Mouse (Mus musculus) limb, embryonic 11.5 days (tissue): ENCODE results near the gene Cby1. TPM values are rescaled to one million over a fixed set of nuclear protein-coding genes. Genes with fewer than 3 reads are reported as not detected.

ENCODE experiments used
- ATAC-seq: fragments of 200-750 bp; cut with Nextera tagmentation; 2 replicates; pipeline ENCODE4 v1.8.0; 2017; ENCODE audit warnings: low read depth; ENCODE audit not compliant: insufficient number of reproducible peaks, low FRiP score, low TSS enrichment
- DNase-seq: peaks from one replicate; pipeline ENCODE4 v3.0.0-alpha.2; 2015; ENCODE audit warnings: low spot score
- H3K27ac ChIP-seq: fragments of 300-500 bp; sonication (generic); replicated peaks from 2 replicates; pipeline ENCODE4 v1.5.1; 2014; ENCODE audit warnings: low read depth, mild to moderate bottlenecking, low read length
- H3K27me3 ChIP-seq: fragments of 300-500 bp; sonication (generic); 2 replicates; pipeline ENCODE4 v1.6.1; 2014; ENCODE audit warnings: mild to moderate bottlenecking, low read length, mixed read lengths; ENCODE audit not compliant: control insufficient read depth, insufficient read depth
- H3K36me3 ChIP-seq: fragments of 300-500 bp; sonication (generic); 2 replicates; pipeline ENCODE4 v1.6.1; 2014; ENCODE audit warnings: mild to moderate bottlenecking, low read length, moderate library complexity, mixed read lengths; ENCODE audit not compliant: control insufficient read depth, insufficient read depth
- H3K4me1 ChIP-seq: fragments of 300-500 bp; sonication (generic); 2 replicates; pipeline ENCODE4 v1.6.1; 2014; ENCODE audit warnings: low read length, mixed read lengths; ENCODE audit not compliant: control insufficient read depth, insufficient read depth
- H3K4me2 ChIP-seq: fragments of 300-500 bp; sonication (generic); 2 replicates; pipeline ENCODE4 v1.6.1; 2014; ENCODE audit warnings: low read depth, mild to moderate bottlenecking, moderate library complexity; ENCODE audit not compliant: severe bottlenecking
- H3K4me3 ChIP-seq: fragments of 300-500 bp; sonication (generic); 2 replicates; pipeline ENCODE4 v1.5.1; 2014; ENCODE audit warnings: low read depth, low read length
- H3K9ac ChIP-seq: fragments of 300-500 bp; sonication (generic); 2 replicates; pipeline ENCODE4 v1.6.1; 2014; ENCODE audit warnings: mild to moderate bottlenecking, low read length
- H3K9me3 ChIP-seq: fragments of 300-500 bp; sonication (generic); 2 replicates; pipeline ENCODE4 v1.6.1; 2016; ENCODE audit warnings: low read length; ENCODE audit not compliant: control insufficient read depth
- WGBS: fragments of 180-500 bp; shearing (Covaris S2); extraction: QIAGEN DNeasy Blood & Tissue Kit; methylation state at CpG from one replicate; pipeline ENCODE4 v1.1.7; 2014; 5-methylcytosine and 5-hydroxymethylcytosine counted together
- polyA plus RNA-seq: library from polyadenylated mRNA; unstranded; fragments of >200 nt; fragmentation: Nextera tagmentation; extraction: Ambion mirVana; gene quantifications from 2 replicates; pipeline ENCODE4 v1.2.1, GENCODE M21; 2014

Cby1 gene
- polyA plus RNA-seq, 1 experiment from 2014 or later, result 64.1 TPM

DNA sequence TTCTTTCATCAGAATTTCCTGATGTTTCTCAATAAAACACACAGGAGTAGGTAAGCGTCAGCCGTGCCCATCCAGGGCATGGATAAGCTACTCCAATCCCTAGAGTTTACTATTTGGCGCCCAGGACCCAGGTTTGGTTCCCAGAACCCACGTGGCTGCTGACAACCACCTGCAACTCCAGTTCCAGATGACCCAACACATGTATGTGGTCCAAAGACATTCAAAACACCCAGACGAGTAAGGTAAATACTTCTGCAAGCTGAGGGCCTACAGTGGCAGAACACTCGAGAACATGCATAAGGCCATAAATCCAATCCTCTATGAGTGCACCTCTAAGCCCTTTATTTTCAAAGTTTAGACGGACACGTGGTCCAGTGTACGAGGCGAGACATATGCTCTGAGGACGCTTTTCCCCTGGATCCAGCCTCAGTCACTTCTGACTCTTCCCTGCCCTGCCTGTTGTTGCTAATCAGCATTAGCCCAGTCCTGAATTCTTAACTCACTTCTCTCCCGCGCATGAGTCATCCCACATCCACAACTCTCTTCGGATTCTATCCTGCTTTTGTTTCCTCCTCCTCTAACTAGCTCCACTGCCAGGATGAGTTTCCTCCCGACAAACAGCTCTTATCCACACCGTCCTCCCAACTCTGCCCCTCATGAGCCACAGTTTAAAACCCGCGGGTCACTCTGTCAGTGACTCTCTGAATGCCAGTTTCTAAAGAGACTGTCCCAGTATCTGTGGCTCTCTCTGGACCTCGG lies 24.9 kb downstream of the Cby1 start:
- Histone ChIP-seq H3K36me3 (no peaks in the 10 kb centered on the region), H3K9ac (no peak overlapping the region), H3K27me3 (no peaks in the 10 kb centered on the region), H3K4me2 (peak overlapping the region; percentile 70; the same call in 1 of the 2 replicates), H3K9me3 (no peaks in the 10 kb centered on the region), H3K27ac (no peak overlapping the region), H3K4me3 (no peak overlapping the region), H3K4me1 (peaks cover 26% of the 10 kb centered on the region)
- ATAC-seq (no peak), DNase-seq (no peak)
- 83% methylated on average over 19 of the region's 19 CpGs for WGBS

DNA sequence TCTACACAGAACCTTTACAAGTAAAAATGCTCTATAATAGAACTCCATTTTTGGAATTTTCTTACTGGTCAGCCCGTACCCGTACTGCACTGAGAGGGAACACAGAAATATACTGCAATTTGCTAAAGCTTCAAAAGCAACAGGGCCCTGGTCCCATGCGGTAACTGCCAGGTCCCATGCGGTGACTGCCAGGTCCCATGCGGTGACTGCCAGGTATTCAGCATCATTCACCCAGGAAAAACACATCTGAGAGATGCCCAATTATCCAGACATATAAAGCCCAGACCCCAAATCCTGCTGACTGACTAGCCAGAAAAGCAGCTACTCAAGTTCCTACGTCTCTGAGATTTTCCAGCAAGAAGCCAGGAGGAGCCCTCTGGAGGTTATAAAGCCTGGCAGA lies 25.6 kb downstream of the Cby1 start:
- Histone ChIP-seq H3K4me3 (no peak overlapping the region), H3K27me3 (no peaks in the 10 kb centered on the region), H3K9me3 (no peaks in the 10 kb centered on the region), H3K27ac (no peak overlapping the region), H3K36me3 (no peaks in the 10 kb centered on the region), H3K9ac (no peak overlapping the region), H3K4me2 (peak overlapping the region; percentile 70), H3K4me1 (peaks cover 26% of the 10 kb centered on the region)
- DNase-seq (no peak), ATAC-seq (no peak)
- WGBS, result 88% methylated on average over 6 of the region's 6 CpGs

DNA sequence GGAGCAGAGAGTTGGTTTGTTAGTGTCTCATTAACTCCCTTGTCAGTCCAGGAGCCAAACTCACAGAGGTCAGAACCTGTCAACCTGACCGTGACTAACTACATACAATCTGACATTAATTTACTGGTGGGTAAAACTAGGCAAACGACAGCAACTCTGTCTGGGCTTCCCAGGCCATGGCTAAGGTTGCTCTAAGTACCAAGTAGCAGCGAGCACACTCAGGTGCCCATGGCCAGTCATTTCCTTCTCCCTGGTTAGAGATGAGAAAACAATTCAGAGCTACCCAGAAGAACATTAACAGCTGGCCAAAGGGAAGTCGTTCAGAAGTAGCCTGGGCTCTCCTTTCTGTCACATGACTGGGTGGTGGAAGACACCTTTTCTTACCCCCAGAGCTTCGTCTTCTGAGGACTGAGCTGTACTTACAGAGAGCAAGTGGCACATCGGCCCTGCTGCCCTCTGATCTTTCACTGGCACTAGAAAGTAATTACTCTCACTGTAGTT lies 26.2 kb downstream of the Cby1 start:
- Histone ChIP-seq H3K4me1 (peaks cover 28% of the 10 kb centered on the region), H3K4me3 (peak overlapping the region; percentile 88; the same call in 1 of the 2 replicates), H3K36me3 (no peaks in the 10 kb centered on the region), H3K9ac (peak overlapping the region; percentile 34; the same call in 1 of the 2 replicates), H3K4me2 (peak overlapping the region; percentile 70), H3K27me3 (no peaks in the 10 kb centered on the region), H3K9me3 (no peaks in the 10 kb centered on the region), H3K27ac (no peak overlapping the region)
- WGBS, result 15% methylated on average over 6 of the region's 6 CpGs
- ATAC-seq (no peak), DNase-seq (no peak)

DNA sequence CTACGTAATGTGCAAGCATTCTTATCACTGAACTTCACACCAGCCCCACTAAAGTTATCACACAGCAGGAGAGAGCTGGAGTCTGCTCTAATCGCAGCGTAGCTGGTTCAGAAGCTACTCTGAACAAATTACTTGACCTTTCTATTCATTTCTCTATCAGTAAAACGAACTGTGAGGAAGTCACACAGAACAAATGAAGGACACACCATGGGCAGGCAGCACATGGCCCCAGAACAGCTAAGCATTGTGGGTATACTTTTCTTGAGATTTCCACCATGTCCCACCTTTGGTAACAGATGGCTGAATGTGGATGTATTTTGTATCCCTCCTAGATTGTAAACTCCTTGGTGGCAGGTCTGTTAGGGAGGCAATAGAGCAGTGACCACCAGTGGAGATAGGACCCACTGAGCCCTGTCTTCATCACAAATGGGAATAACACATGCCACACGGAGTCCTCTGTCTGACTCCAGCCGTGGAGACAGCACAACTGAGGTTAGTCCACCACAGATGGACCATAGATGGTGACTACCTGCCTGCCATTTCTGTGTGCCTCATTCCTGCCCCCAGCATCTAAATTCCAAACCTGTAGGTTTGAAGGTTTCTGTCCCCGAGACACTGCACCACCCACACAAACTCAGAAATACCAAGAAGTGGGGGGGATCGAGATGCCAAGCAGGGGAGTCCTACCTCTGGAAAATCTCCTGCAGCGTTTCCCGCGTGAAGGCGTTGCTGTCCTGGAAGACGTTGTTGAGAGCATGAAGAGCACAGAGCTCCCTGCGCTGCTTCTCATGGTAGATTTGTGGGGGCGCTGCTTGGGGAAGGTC lies 27.3 kb downstream of the Cby1 start:
- no peaks in the 10 kb centered on the region for H3K9me3 ChIP-seq
- WGBS, result 22% methylated on average over 15 of the region's 15 CpGs
- H3K4me1 ChIP-seq, result peaks cover 28% of the 10 kb centered on the region
- peak overlapping the region; percentile 88 for H3K4me3 ChIP-seq
- H3K36me3 ChIP-seq, result no peaks in the 10 kb centered on the region
- no peak for ATAC-seq
- DNase-seq, result no peak
- H3K27ac ChIP-seq, result no peak overlapping the region
- H3K9ac ChIP-seq, result peak overlapping the region; percentile 43
- H3K4me2 ChIP-seq, result peak overlapping the region; percentile 70
- H3K27me3 ChIP-seq, result no peaks in the 10 kb centered on the region

DNA sequence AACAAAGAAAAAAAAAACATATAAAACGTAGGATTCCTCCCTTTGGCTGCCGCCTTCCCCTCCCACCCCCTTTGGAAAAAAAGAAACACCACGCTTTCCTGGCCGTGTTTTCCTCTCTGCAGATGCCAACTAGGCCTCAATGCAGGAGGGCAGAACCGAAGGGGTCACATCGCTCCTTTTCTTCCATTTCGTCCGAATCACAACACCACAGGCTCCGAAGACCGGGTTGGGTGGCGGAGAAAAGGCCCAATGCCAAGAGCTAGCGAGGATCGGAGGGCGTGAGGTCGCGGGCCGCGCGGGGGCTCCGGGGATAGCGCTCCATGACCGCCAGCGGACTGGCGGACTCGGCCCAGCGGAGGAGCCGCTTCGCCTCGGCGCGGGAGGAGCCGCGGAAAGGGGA lies 28.2 kb downstream of the Cby1 start:
- peak overlapping the region; percentile 88 for H3K4me3 ChIP-seq
- H3K27ac ChIP-seq, result peak overlapping the region; percentile 97
- DNase-seq, result peak; percentile 65
- H3K4me2 ChIP-seq, result peak overlapping the region; percentile 70
- 0% methylated on average over 24 of the region's 33 CpGs for WGBS
- peaks cover 32% of the 10 kb centered on the region for H3K4me1 ChIP-seq
- no peaks in the 10 kb centered on the region for H3K27me3 ChIP-seq
- H3K36me3 ChIP-seq, result no peaks in the 10 kb centered on the region
- H3K9me3 ChIP-seq, result no peaks in the 10 kb centered on the region
- H3K9ac ChIP-seq, result peak overlapping the region; percentile 87
- no peak for ATAC-seq

DNA sequence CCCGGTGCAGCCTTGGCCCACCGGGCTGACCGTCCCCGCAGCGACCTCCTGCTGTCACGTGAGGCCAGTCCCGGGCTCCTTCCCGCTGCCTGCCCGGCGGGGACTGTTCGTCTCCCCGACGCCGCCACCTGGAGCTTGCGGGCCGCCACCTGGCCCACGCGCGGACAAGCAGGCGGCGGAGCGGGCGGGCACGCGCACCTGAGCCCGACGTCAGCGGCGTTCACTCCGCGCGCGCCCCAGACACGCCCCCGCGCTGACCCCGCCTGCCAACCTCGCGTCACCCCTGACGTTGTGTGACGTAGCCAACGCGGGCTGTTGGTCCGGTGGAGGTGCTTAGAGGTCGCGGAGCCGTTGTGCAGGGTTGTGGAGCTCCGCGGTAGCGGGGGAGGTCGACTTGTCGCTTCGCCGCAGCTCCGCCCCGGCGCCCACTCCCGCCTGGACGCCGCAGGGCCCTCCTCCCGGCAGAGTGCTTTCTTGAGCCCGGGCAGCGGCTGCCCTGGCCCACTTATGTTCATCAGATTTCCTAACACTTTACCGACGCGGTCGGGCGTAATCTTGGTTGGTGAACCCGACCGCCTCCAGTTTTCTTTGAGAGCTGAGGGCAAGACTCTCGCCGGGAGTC lies 28.8 kb downstream of the Cby1 start, which contains the start of gene Josd1:
Josd1 (minus strand) TSS at position 274 of the 622 bp plus-strand sequence.
- Histone ChIP-seq H3K27ac (peak within 1 kb of the TSS; percentile 97), H3K9me3 (no peaks in the 10 kb centered on the region), H3K4me3 (peak within 1 kb of the TSS; percentile 88), H3K4me1 (peaks cover 32% of the 10 kb centered on the region), H3K9ac (peak within 1 kb of the TSS; percentile 87), H3K36me3 (no peaks in the 10 kb centered on the region), H3K4me2 (peak within 1 kb of the TSS; percentile 70), H3K27me3 (no peaks in the 10 kb centered on the region)
- WGBS, result under 1% methylated on average over 59 of the region's 72 CpGs
- DNase-seq (peak; percentile 97), ATAC-seq (peak; percentile 52)

DNA sequence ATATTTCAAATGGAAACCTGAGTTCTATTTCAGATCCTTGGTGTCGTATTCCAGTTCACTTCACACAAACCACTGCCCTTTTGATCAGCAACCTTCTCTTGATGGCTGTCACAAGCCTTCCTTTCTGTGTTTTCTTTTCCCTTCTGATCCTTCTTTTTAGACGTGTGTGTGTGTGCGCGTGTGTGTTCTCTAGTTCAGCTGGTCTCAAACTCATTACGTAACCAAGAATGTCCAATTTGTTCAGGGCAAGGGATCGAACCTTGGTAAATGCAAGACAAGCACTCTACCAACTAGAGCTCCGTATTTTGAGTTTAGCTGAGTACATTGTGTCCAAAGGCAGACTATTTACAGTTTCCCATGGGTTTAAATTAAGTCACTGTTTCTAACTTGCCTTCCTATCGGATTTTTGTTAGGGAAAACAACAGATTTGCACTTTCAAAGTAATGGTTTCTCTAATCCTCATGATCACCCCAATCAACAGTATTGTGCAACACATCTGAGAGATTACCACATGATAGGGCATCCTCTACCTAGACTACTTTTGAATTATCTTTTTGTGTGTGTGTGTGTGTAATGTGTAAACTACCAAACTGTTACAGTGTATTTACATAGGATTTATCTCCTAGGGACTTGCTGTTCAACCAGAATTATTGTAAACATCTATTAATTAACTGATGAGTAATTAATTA lies 29.4 kb downstream of the Cby1 start:
- no peaks in the 10 kb centered on the region for H3K9me3 ChIP-seq
- H3K4me2 ChIP-seq, result peak overlapping the region; percentile 70
- no peaks in the 10 kb centered on the region for H3K27me3 ChIP-seq
- 5% methylated on average over 8 of the region's 8 CpGs for WGBS
- 0 out of 2 replicates have a peak, but pooled peaks have one; percentile 2 for ATAC-seq
- peak overlapping the region; percentile 87 for H3K9ac ChIP-seq
- DNase-seq, result no peak
- no peaks in the 10 kb centered on the region for H3K36me3 ChIP-seq
- peak overlapping the region; percentile 88 for H3K4me3 ChIP-seq
- H3K27ac ChIP-seq, result peak overlapping the region; percentile 97
- peaks cover 32% of the 10 kb centered on the region for H3K4me1 ChIP-seq
